Mouse (Mus musculus) bone marrow, adult 2 months (tissue): Measurements from ENCODE around the gene Usp37.

Experiments used
- CTCF ChIP-seq: fragments of 200-500 bp; IDR thresholded peaks from 2 replicates; pipeline ENCODE4 v1.5.1; 2011; ENCODE audit warnings: low read length, control low read depth; ENCODE audit not compliant: control insufficient read depth, insufficient read depth
- POLR2A ChIP-seq: fragments of 200-500 bp; IDR thresholded peaks from 2 replicates; pipeline ENCODE4 v1.6.1; 2011; ENCODE audit warnings: low read depth, mild to moderate bottlenecking, control low read depth, low read length, borderline replicate concordance; ENCODE audit not compliant: control insufficient read depth

DNA sequence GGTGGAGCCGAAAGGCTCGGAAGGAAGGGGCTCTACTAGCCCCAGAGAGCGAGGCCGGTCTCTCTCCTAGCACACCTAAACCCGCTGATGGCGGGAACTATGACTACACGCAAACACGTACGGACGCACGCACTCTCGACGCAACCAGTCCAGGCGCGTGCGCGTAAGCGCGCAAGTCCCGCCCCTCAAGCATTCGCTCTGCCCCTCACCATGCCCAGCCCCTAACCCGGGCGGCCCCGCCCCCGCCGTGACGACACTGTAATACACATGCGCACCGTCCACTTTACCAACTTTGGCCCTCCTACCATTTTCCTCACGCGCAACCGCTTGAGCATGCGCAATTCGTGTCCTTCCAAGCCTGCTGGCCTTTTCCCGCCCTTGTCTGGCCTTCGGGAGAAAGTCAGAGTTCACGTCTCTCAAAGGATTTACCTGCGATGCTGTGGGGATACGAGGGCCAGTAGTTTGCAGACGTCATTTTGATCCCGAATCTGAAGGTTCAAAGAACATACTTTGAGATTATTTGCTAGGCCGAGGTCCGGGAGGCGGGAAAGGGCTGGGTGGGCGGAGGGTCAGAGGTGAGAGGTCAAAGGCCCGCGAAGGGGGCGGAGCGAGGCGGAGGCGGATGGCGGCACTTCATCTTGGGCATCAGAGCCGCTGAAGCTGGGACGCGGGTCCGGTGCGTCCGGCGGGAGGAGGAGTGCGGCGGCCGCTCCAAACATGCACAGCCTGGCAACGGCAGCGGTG is 38.2 kb downstream of the Usp37 start, which contains the start of gene Cnot9:
- TF ChIP-seq CTCF (no peak), POLR2A (peak; percentile 84)
